Mouse (Mus musculus) liver, embryonic 16.5 days (tissue): ENCODE measurements at regions not wholly inside any gene's neighbourhood (a gene's known extent, or its start where the extent isn't known, plus 50 kb on each side); places are given as distances from the start of the nearest gene placed in this dataset.
"Not testable (repeated sequence)": the region's sequence is repeated elsewhere in the genome, so short reads cannot be mapped to it uniquely, and the experiment has no call there.

Experiments
- ATAC-seq: fragments of 200-750 bp; cut with Nextera tagmentation; 2 replicates; pipeline ENCODE4 v1.8.0; 2017; ENCODE audit warnings: low read depth, mild to moderate bottlenecking, moderate number of reproducible peaks, moderate library complexity
- H3K27ac ChIP-seq: fragments of 300-500 bp; sonication (generic); 2 replicates; pipeline ENCODE4 v1.5.1; 2014; ENCODE audit warnings: mild to moderate bottlenecking, low read length
- H3K27me3 ChIP-seq: fragments of 300-500 bp; sonication (generic); 2 replicates; pipeline ENCODE4 v1.6.1; 2014; ENCODE audit warnings: low read depth, low read length, mixed read lengths; ENCODE audit not compliant: control insufficient read depth, insufficient read depth
- H3K36me3 ChIP-seq: fragments of 300-500 bp; sonication (generic); 2 replicates; pipeline ENCODE4 v1.6.1; 2014; ENCODE audit warnings: mild to moderate bottlenecking; ENCODE audit not compliant: control insufficient read depth, insufficient read depth
- H3K4me1 ChIP-seq: fragments of 300-500 bp; sonication (generic); 2 replicates; pipeline ENCODE4 v1.6.1; 2014; ENCODE audit warnings: low read depth, low read length, mixed read lengths; ENCODE audit not compliant: control insufficient read depth
- H3K4me2 ChIP-seq: fragments of 300-500 bp; sonication (generic); 2 replicates; pipeline ENCODE4 v1.6.1; 2014; ENCODE audit warnings: low read depth, low read length, mixed read lengths
- H3K4me3 ChIP-seq: fragments of 300-500 bp; sonication (generic); 2 replicates; pipeline ENCODE4 v1.5.1; 2014; ENCODE audit warnings: low read depth, mild to moderate bottlenecking, low read length
- H3K9ac ChIP-seq: fragments of 300-500 bp; sonication (generic); 2 replicates; pipeline ENCODE4 v1.6.1; 2014; ENCODE audit warnings: low read depth, low read length
- H3K9me3 ChIP-seq: fragments of 300-500 bp; sonication (generic); replicated peaks from 2 replicates; pipeline ENCODE4 v1.6.1; 2016; ENCODE audit warnings: low read length; ENCODE audit not compliant: control insufficient read depth
- WGBS: fragments of 180-500 bp; shearing (Covaris S2); extraction: QIAGEN DNeasy Blood & Tissue Kit; methylation state at CpG from one replicate; pipeline ENCODE4 v1.1.7; 2014; ENCODE audit not compliant: insufficient replicate concordance; 5-methylcytosine and 5-hydroxymethylcytosine counted together

GRCm38 (mm10) chr6:41137401-41137777 lies 102.1 kb upstream of the 2210010C04Rik start:
- H3K9ac ChIP-seq, H3K9me3 ChIP-seq, ATAC-seq, H3K4me1 ChIP-seq, H3K27ac ChIP-seq, H3K27me3 ChIP-seq, H3K4me3 ChIP-seq, H3K36me3 ChIP-seq, H3K4me2 ChIP-seq: not testable (repeated sequence)
- 45% methylated on average over 2 of the region's 2 CpGs for WGBS

- no peaks in the 10 kb centered on the region for H3K36me3 ChIP-seq
- H3K4me2 ChIP-seq, result no peak overlapping the region
- H3K4me1 ChIP-seq, result no peaks in the 10 kb centered on the region
- H3K27me3 ChIP-seq, result no peaks in the 10 kb centered on the region
- 25% methylated on average over 6 of the region's 6 CpGs for WGBS
- ATAC-seq, result no peak
- H3K9ac ChIP-seq, result no peak overlapping the region
- H3K9me3 ChIP-seq, result no peaks in the 10 kb centered on the region
- H3K27ac ChIP-seq, result no peak overlapping the region
- H3K4me3 ChIP-seq, result no peak overlapping the region
Observed at GRCm38 (mm10) chr6:41136717-41137400, 101.5 kb upstream of the 2210010C04Rik start.

GRCm38 (mm10) chr6:41135160-41135559 lies 99.9 kb upstream of the 2210010C04Rik start:
- Histone ChIP-seq H3K9me3 (no peaks in the 10 kb centered on the region), H3K27ac (no peak overlapping the region), H3K27me3 (no peaks in the 10 kb centered on the region), H3K36me3 (no peaks in the 10 kb centered on the region), H3K9ac (no peak overlapping the region), H3K4me3 (no peak overlapping the region), H3K4me2 (no peak overlapping the region), H3K4me1 (no peaks in the 10 kb centered on the region)
- WGBS, result 12% methylated on average over 4 of the region's 4 CpGs
- ATAC-seq, result no peak

- Histone ChIP-seq H3K9me3 (no peaks in the 10 kb centered on the region), H3K27ac (no peak overlapping the region), H3K4me2 (no peak overlapping the region), H3K36me3 (no peaks in the 10 kb centered on the region), H3K27me3 (no peaks in the 10 kb centered on the region), H3K9ac (no peak overlapping the region), H3K4me3 (no peak overlapping the region), H3K4me1 (no peaks in the 10 kb centered on the region)
- 56% methylated on average over 4 of the region's 4 CpGs for WGBS
- no peak for ATAC-seq
Observed at GRCm38 (mm10) chr6:41129906-41130305, 94.6 kb upstream of the 2210010C04Rik start.

- Histone ChIP-seq H3K4me1 (no peaks in the 10 kb centered on the region), H3K27ac (no peak overlapping the region), H3K27me3 (no peaks in the 10 kb centered on the region), H3K4me2 (no peak overlapping the region), H3K9me3 (no peaks in the 10 kb centered on the region), H3K9ac (no peak overlapping the region), H3K36me3 (no peaks in the 10 kb centered on the region), H3K4me3 (no peak overlapping the region)
- WGBS, result 59% methylated on average over 7 of the region's 7 CpGs
- ATAC-seq, result no peak
Observed at GRCm38 (mm10) chr6:41127816-41128215, 92.5 kb upstream of the 2210010C04Rik start.

GRCm38 (mm10) chr6:41126855-41127254 lies 91.5 kb upstream of the 2210010C04Rik start:
- no peaks in the 10 kb centered on the region for H3K27me3 ChIP-seq
- no peak overlapping the region for H3K9ac ChIP-seq
- H3K4me2 ChIP-seq, result no peak overlapping the region
- H3K9me3 ChIP-seq, result no peaks in the 10 kb centered on the region
- no peak overlapping the region for H3K4me3 ChIP-seq
- H3K27ac ChIP-seq, result no peak overlapping the region
- no peak for ATAC-seq
- no peaks in the 10 kb centered on the region for H3K36me3 ChIP-seq
- no peaks in the 10 kb centered on the region for H3K4me1 ChIP-seq

GRCm38 (mm10) chr6:41121641-41122040 lies 86.3 kb upstream of the 2210010C04Rik start:
- H3K27me3 ChIP-seq, result no peaks in the 10 kb centered on the region
- H3K4me3 ChIP-seq, result no peak overlapping the region

GRCm38 (mm10) chr6:41119176-41119575 lies 83.9 kb upstream of the 2210010C04Rik start:
- 23% methylated on average over 2 of the region's 2 CpGs for WGBS
- H3K36me3 ChIP-seq, result no peaks in the 10 kb centered on the region
- H3K9me3 ChIP-seq, result no peaks in the 10 kb centered on the region
- no peak overlapping the region for H3K9ac ChIP-seq
- no peak overlapping the region for H3K27ac ChIP-seq
- H3K27me3 ChIP-seq, result no peaks in the 10 kb centered on the region
- ATAC-seq, result peak; percentile 30; the same call in 1 of the 2 replicates
- H3K4me1 ChIP-seq, result no peaks in the 10 kb centered on the region; the same call in 1 of the 2 replicates
- no peak overlapping the region for H3K4me3 ChIP-seq
- H3K4me2 ChIP-seq, result no peak overlapping the region

More at GRCm38 (mm10) chr6:41121641-41122040, 86.3 kb upstream of the 2210010C04Rik start:
- H3K27ac ChIP-seq, result no peak overlapping the region
- no peak overlapping the region for H3K4me2 ChIP-seq
- no peak for ATAC-seq
- 61% methylated on average over 3 of the region's 3 CpGs for WGBS
- H3K4me1 ChIP-seq, result no peaks in the 10 kb centered on the region; the same call in 1 of the 2 replicates
- H3K36me3 ChIP-seq, result no peaks in the 10 kb centered on the region
- no peaks in the 10 kb centered on the region for H3K9me3 ChIP-seq
- H3K9ac ChIP-seq, result no peak overlapping the region

- H3K9ac ChIP-seq, result no peak overlapping the region
- H3K9me3 ChIP-seq, result no peaks in the 10 kb centered on the region
- ATAC-seq, result peak; percentile 71
- 9% methylated on average over 7 of the region's 7 CpGs for WGBS
- no peak overlapping the region for H3K27ac ChIP-seq
- H3K4me3 ChIP-seq, result 0 out of 2 replicates have a peak overlapping the region, but pooled peaks have one; percentile 2
- H3K4me2 ChIP-seq, result peak overlapping the region; percentile 31
- H3K27me3 ChIP-seq, result no peaks in the 10 kb centered on the region
- H3K36me3 ChIP-seq, result no peaks in the 10 kb centered on the region
- peaks cover 6% of the 10 kb centered on the region for H3K4me1 ChIP-seq
Observed at GRCm38 (mm10) chr6:41118201-41118976, 83.1 kb upstream of the 2210010C04Rik start.
